Mouse (Mus musculus): Measurements from ENCODE around the gene Lactb.

DNA sequence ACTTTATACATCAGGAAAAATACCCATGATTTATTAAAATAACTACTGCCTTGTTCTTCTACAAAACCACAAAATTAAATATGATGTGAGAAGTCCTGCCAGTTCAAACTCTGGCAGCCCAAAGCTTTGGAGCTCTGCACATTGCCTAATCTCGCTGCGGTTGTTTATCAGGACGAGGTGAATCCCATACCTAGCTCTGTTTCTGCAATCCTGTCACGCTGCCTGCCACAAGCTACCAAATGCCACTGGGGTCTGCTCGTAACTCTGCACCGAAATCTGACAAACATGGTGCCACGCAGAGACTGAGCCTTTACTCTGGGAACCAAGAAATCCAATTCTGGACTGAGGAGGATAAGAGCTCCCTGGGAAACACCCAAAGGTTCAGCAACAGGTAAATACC, 65.4 kb downstream of the Lactb start:
- TF ChIP-seq POLR2A (IDR thresholded peaks at IDR 0.05; ENCODE audit: extremely low read depth, insufficient read depth, low read length), result no peak
- no peak for TF ChIP-seq CTCF (IDR thresholded peaks at IDR 0.05; ENCODE audit: low read depth, low read length)
